Mouse (Mus musculus): ENCODE data around the gene Ptpn14.

The Ptpn14 gene

DNA sequence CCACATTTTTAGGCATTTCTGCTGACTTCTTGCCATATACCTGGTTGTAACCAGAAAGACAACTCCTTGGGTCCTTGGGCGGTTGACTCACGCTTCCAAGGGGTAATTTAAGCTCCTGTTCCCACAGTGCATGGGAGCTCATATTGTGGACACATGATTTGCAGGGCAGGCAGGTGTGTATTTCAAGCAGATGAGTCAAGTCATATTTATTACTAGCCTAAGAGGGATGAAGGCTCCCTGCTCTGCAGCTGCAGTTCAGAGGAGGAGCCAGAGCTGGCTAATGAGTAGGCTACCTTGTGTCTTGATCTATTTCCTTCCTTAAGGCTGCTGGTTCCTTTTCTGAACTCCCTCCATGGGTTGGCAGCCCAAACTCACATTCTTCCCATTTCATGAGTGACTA, 83.7 kb downstream of the Ptpn14 start:
- DNase-seq (ENCODE audit: low spot score), result no peak

DNA sequence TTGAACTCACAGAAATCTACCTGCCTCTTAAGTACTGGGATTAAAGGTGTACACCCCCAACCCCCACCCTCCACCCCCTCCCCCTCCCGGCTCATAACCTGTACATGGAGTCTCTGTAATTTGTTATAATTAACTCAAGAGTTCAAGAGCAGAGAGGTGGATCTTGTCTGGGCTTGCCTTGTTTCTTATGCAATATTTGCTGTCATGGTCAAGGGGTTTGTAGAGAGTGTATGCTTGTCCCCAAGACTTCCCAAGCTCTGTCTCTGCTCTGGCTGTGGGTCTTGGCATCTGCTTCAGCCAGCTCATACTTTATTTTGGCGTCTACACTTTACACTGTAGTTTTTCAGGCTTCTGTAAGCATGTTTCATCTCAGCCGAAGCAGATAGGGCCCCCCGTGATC, 86.3 kb downstream of the Ptpn14 start:
- no peak for DNase-seq (ENCODE audit: low spot score)

DNA sequence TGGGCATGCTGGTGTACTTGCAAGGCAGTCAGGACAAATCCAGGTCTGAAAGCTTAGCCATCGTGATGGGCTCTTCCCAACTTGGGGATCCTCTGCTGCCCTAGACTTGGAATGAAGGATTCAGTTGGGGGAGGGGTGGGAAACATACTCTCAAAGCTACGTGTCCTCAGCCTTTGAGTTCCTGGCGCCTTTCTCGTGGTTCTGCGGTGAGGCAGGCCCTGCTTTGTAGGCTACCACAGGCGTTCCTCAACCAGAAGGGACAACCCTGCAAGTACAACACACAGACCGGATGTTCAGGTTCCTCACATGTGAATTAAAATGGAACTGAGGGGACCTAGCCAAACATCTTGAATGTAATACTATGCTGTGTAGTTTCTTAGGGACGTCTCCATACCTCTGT, 89.0 kb downstream of the Ptpn14 start:
- DNase-seq (ENCODE audit: low spot score), result no peak

DNA sequence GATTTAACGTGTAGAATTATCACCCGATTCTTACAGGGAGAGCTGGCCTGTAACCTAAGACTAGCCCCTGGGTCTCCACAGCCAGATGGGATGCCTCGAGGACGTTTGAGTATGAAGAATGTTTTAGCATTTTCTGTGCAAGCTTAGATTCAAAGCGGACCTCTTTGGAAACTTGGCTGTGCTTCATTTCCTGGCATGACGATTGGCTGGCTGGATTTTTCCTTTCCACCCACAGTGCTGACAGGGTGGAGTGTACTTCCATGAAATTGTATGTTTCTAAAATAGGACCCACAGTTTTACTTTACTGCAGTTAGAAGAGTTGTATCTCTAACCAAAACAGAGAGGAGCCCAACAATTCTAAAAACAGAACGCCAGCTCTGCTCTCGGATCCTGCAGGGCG, 89.7 kb downstream of the Ptpn14 start:
- no peak for DNase-seq (ENCODE audit: low spot score)

DNA sequence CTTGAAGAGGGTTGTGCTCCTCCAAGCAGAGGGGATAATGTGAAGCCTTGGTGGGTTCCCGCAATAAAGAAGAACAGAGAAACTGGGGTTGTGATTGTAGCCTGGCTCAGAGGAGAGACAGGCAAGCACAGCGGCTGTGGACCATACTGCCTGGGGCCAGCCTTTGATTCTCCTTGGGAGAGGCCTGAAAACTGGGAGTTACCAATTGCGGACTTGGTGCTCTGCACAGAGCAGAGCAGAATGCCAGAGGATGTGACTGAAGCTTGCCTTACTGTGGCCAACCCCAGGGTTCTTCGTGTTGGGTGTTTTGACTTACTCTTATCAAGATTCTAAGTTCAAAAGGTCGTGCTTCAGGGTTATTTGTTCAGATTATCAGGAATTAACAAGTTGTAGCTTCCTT, 92.0 kb downstream of the Ptpn14 start:
- DNase-seq (ENCODE audit: low spot score), result no peak

DNA sequence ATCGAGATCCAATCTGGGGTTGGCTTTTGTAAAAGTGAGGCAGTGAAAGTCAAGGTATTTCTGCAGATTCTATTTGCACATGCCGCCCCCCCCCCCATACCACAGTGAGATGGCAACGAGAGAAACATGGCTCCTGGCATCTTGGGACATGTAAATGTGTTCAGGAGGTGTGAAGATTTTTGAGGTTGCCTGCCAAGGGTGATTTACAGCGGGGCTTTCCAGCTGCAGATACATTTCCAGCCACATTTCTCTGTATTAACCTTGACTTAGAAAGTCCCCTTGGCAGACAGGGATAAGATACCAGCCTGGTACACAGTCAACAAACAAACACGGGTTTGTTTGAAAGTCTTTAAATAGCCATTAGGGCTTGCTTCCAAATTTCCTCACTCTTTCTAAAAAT, 96.4 kb downstream of the Ptpn14 start:
- DNase-seq (ENCODE audit: low spot score), result no peak

DNA sequence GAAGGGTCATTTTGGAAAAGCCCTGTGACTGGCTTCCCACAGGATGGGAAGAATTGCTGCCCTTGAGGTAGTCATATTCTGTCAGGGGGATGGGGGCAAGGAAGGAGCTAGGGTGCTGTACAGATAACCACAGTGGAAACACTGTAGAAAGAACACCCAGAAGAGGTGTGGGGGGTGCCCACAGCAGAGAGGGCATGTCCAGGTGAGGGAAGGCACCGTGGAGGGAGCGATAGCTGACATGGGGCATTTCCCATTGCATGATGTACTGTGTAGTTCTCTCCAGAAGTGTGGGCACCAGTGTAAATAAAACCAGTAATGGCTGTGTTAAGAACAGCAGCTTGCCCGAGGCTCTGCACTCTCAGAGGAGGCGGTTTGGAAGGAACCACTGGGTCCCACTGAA, 102.3 kb downstream of the Ptpn14 start:
- DNase-seq (ENCODE audit: low spot score), result no peak

DNA sequence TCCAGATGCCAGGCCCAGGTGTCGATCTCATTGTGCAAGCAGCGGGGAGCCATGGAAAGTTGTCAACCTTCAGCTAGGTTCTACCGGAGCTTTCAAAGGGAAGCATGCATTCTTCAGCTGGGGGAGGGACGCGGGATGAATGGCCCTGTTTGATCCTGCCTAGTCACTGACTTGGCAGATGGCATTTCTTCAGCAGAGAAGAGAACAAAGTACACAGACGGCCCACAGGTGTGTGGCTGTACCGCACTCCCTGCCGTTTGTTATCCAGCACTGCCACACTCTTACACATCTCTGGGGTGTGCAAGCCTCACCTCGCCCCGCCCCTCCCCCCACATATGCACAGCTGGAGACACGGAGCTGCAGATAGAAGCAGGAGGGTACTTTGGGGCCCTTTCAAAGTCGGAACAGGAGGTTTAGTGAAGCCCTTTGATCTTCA, 102.7 kb downstream of the Ptpn14 start:
- peak; percentile 39 for DNase-seq (ENCODE audit: low spot score)

DNA sequence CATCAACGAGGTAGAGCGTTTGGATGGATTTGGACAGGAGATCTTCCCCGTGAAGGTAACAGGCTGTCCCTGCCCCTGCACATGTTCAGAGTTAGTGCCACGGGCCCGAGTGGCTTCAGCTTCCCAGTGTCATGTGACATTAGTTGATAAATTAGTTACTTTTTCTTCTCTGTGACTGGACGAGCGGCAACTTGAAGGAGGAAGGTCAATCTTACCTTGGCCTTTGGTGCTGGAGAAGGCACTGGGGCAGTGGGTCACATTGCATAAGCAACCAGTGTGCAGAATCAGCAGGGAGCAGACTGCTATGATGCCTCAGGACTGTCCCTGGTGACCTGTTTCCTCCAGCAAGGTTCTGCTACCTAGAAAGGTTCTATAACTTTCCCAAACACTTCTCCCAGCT, 105.3 kb downstream of the Ptpn14 start:
- DNase-seq (ENCODE audit: low spot score), result no peak

DNA sequence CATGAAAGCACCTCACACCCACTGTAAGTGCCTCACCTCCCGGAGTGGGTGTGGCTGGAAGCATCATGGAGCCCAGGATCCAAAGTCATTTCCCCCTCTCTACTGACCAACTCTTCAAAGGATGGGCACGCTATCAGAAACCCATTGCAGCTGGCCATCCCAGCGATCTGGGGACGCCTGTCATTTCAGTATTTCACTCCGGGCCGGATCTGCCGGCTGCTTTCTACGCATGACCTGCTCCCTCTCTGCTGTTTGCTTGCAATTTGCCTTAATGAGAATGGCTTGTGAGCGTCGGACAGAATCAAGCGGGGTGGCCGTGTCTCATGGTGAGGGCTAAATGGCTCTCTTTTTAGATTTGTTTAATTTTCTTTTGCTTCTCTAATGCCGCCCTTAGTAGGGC, 106.1 kb downstream of the Ptpn14 start:
- DNase-seq (ENCODE audit: low spot score), result no peak

DNA sequence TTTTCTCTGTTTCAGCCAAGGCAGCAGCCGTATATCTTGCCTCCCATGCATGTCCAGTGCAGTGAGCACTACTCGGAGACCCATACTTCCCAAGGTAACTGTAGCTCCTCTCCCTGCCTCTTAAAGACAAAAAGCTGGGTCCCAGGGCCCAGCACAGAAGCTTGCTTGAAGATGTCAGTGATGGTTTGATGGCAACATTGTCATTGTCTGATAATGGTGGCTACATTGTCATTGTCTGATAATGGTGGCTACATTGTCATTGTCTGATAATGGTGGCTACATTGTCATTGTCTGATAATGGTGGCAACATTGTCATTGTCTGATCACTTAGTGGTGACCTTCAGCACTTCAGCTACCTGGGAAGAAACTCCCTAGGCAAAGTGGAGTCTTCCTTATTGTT, 118.3 kb downstream of the Ptpn14 start:
- DNase-seq (ENCODE audit: low spot score), result no peak

DNA sequence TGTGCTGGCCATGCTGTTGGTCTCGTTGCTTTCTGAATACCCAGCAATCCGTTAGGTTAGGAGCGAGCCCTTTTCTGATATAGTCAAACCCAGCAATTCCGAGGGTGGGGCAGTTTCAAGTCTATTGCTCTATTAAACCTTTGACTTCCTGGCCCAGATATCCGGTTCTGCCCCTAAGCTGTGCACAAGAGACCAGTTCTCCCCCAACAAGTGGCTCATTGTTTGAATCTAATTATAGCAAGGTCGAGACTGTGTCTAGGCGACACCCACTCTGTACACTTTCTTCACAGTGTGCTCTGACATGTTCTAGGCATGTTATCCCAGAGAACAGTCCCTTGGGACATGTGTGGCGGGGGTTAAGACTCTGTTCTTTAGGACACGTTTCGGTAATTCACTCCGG, 121.5 kb downstream of the Ptpn14 start:
- DNase-seq (ENCODE audit: low spot score), result no peak

DNA sequence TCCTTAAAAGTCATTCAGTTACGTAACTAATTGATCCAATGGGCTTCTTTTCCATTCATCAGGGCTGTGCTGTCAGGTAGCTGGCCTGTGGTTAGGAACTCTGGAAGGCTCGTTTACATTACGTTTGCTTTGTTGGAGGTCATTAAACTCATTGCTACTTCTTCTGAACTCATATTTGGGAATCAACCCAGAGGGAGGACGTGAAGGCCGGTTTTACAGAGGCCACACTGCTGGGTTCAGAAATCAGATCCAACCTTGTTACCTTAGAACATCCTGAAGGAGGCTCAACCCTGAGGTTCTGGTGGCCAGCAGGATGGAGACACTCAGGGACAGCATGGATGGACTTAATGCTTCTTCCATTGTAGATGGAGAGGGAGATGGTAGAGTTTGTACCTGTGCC, 124.0 kb downstream of the Ptpn14 start:
- no peak for DNase-seq (ENCODE audit: low spot score)

DNA sequence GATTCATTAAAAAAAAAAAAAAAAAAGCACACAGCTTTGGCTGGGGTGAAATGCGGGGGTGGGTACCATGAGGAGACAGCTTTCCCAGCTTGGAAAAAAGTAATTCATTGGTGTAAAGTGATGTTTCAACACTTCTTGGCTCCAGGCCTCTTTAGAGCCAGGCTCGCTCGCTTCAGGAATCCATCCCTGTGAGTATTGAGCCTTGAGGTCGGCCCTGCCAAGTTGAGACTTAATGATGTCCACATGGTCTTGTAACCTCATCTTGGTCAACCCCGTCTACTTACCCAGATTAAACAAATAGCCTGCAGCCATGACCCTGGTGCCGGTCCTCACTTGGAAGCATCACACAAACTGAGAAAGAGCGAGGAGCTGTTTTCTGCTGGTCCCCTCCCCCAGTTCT, 124.4 kb downstream of the Ptpn14 start:
- DNase-seq (ENCODE audit: low spot score), result peak; percentile 44

DNA sequence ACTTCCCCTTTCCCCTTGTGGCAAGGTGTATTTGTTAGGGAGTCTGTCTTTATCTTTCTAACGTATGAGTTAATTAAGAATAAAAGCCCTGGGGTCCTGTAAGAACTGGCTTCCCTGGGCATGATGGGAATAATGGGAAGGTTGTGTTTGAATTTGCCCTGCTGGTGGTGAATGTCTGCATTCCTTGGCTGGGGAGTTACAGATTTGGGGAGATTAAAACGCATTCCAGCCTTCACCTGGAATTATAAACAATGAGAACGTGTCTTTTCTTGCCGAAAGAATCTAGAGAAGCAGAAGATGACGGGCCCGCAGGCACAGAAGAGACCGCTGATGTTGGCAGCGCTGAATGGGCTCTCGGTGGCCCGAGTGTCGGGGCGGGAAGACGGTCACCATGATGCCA, 126.6 kb downstream of the Ptpn14 start:
- DNase-seq (ENCODE audit: low spot score), result no peak

DNA sequence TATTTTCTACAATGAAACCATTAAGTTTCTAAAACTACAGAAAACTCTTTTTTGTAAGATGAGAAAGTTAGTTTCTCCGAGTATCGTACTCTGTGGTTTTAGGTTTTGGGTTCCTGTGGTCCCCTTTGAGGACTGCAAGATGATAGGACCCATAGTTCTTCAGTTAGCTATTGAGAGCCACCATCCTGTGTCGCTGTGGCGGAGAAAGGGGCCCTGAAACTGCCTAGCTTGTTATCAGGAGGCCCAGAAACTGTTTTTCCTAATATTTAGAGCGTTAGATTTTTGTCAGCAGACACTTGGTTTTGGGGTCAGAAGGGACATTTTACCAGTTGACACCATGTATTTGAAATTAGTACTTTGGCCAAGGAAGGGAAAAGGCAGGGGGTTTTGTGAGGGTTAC, 127.7 kb downstream of the Ptpn14 start:
- DNase-seq (ENCODE audit: low spot score), result no peak

DNA sequence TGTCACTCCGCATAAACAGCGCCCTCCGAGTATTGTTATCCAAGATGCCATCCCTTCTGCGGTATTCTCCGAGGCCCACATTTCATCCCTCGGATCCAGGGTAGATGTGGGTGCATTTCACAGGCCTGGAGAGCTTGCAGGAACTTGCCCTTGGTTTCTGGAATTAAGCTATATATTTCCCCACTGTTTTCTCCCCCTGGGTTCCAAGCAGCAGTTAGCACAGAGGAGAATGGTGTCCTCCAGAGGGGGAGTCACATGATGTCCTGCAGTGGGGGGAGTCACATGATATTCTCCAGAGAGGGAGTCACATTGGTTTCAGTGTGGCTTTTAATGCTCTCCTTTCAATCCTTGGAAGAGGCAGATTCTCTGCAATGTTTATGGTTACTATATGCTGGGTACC, 130.3 kb downstream of the Ptpn14 start:
- DNase-seq (ENCODE audit: low spot score), result no peak

DNA sequence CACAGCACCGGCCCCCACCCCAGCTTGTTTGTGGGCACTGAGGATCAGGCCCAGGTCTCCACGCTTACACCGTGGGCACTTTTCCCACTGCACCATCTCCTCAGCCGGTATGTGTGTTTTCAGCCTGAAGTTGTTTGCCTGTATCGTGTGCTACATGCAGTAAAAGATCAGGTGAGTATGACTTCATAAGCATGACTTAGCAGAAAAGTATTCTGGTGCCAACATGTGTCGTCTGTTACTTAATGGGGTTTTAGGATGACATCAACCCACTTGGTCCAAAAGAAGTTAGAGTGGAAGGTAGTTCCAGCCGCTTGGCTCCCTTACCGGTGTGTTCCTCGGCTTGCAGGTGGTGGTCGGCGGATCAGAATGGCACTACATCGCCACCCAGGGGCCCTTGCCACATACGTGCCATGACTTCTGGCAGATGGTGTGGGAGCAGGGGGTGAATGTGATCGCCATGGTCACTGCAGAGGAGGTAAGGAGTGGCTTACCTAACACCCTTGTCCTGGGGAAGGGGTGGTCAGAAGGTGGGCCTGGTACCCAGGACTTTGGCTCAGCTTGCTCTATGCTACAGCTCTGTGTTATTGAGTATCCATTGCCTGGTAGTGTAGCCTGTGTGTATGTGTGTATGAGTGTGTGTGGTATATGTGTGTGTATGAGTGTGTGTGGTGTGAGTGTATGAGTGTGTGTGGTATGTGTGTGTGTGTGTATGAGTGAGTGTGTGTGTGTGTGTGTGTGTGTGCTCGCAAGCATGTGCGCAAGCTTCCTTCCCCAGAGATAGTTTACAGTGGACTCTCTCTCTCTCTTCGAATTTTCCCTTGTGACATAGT, 132.3 kb downstream of the Ptpn14 start:
- DNase-seq (ENCODE audit: low spot score), result no peak

DNA sequence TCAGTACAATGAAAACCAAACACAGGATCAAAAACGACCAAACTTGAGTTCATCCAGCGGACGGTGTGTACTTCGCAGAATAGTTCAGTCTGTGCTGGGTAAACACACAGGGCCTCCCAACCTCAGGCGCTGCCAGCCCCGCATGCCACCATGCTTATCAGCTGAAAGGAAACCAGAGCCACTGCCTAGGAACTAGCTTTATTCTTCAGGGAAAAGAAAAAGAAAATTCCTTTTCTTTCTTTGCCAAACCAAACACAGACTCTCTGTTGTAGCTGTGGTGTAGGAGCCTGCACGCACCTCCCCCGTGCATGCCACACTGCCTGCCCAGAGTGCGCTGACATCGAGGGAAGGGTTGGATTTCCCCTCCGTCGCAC, 132.9 kb downstream of the Ptpn14 start:
- DNase-seq (ENCODE audit: low spot score), result no peak

DNA sequence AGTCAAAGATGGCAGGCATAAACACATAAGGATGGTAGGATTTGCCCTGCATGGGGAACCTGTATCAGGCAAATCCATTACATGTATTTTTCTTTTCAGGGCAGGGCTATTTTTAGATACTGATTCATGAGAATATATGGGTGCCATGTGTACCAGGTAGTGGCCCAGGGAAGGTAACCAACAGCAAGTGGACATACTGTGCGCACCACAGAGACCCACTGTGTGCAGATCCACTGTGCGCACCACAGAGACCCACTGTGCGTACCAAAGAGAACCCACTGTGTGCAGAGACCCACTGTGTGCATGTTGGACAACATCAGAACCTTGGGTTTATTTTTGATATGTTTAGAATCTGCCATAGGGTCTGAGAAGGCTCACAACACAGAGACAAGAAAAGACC, 135.7 kb downstream of the Ptpn14 start:
- no peak for DNase-seq (ENCODE audit: low spot score)

DNA sequence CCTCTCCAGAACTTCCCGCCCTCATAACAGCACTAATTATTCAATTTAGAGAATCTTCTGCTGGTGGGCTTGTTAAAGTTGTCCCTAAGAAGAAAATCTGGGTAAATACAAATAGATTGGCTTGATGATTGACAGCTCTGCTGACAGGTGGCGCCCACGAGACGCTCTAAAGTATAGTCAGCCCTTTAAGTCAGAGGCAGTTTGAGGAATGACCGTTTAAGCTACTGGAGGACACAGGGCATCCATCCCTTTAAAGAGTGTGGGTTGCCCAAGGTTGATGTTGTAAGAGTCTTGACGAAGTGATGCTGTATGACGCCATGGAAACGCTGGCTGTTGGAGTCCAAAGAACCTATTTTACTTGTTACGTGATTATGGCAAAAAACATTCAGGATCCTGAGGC, 136.2 kb downstream of the Ptpn14 start:
- DNase-seq (ENCODE audit: low spot score), result no peak

DNA sequence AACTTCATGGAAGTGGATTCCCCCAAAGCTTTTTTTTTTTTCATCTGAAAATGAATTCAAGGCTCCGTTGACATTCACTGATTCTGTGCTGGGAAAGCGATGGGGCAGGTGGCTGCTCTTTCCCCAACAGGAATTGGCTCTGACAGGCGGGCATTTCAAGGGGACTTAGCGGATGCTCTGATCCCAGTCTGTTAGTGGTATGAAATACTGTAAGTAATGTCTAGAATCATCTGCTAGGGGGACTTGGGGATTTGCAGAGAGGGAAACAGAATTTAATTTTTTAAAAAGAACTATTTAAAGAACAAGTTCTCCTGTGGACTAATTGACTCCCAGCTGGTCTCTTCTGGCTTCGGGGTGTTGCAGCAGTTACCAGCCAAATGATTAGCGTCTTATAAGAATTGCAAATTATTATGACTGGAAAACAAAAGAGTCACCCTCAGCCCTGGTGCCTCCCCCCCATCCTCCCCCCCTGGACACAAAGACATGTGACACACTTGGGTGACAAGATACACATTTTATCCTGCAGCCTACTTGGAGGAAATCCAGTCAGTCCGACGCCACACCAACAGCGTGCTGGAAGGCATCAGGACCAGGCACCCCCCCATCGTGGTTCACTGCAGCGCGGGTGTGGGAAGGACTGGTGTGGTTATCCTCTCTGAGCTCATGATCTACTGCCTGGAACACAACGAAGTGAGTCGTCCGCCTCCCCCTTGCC, 136.9 kb downstream of the Ptpn14 start:
- DNase-seq (ENCODE audit: low spot score), result no peak

DNA sequence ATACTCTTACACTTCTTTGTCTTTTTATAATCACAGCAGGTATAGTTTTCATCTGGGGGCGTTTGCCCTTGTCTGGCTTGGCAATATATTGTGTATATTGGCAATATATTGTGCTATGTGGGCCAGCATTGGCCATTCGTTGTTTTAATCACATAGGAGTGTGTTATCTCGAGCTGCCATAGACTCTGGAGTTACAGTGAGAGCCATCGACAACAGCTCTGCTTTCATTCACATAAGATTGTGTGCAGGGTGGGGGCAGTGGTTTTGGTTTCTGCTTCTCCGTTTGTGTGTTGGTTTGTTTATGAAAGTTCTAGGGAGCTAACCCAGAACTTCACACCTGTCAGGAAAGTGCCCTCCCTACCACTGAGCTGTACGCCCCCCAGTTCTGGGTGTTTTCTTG, 138.6 kb downstream of the Ptpn14 start:
- no peak for DNase-seq (ENCODE audit: low spot score)

DNA sequence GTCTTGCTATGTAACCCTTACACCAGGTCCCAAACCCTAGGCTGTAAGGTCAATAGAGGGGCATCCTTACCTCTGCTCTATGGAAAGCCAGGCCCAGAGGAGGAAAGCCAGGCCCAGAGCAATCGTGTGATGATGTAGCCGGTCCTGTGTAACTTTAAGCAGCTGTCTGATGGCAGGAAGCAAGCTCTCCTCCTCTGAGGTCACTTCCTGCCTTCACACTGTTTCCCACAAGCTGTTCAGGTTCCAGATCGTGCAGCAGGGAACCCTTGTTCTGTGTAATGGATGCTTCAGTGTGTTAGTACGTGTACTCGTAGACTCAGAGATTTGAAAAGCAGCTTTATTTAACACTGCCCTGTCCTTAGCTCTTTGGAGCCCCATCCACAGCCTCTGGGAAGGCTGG, 139.0 kb downstream of the Ptpn14 start:
- no peak for DNase-seq (ENCODE audit: low spot score)

All from embryo, embryonic 10.5 days (tissue).